Mouse (Mus musculus) olfactory bulb, adult 2 months (tissue): Measurements from ENCODE around the gene Lrp2bp. TPM values are rescaled to one million over a fixed set of nuclear protein-coding genes. Genes with fewer than 3 reads are reported as not detected.

Source experiments
- H3K27ac ChIP-seq: fragments of 200-500 bp; 2 replicates; pipeline ENCODE4 v1.5.1; 2012; ENCODE audit warnings: low read depth, low read length; ENCODE audit not compliant: insufficient read depth
- H3K4me1 ChIP-seq: fragments of 200-500 bp; 2 replicates; pipeline ENCODE4 v1.6.1; 2012; ENCODE audit warnings: low read length; ENCODE audit not compliant: control insufficient read depth, insufficient read depth
- H3K4me3 ChIP-seq: fragments of 200-500 bp; 2 replicates; pipeline ENCODE4 v1.5.1; 2012; ENCODE audit warnings: mild to moderate bottlenecking, low read depth, low read length, moderate library complexity; ENCODE audit not compliant: insufficient read depth
- CTCF ChIP-seq: fragments of 200-500 bp; IDR thresholded peaks from 2 replicates; pipeline ENCODE4 v1.5.1; 2012; ENCODE audit warnings: low read depth, mild to moderate bottlenecking, low read length, moderate library complexity; ENCODE audit not compliant: insufficient read depth
- POLR2A ChIP-seq: fragments of 200-500 bp; IDR thresholded peaks from 2 replicates; pipeline ENCODE4 v1.6.1; 2012; ENCODE audit warnings: mild to moderate bottlenecking, low read depth, low read length, moderate library complexity; ENCODE audit not compliant: insufficient read depth
- WGBS: fragments of 180-500 bp; shearing (Covaris S2); methylation state at CpG from one replicate; pipeline ENCODE4 v1.1.7; 2018; 5-methylcytosine and 5-hydroxymethylcytosine counted together
- polyA plus RNA-seq: library from polyadenylated mRNA; stranded (reverse); fragments of >200 nt; gene quantifications from 2 replicates; pipeline ENCODE4 v1.2.4, GENCODE M21; 2012; ENCODE audit warnings: low replicate concordance; ENCODE audit not compliant: missing spikeins, insufficient read depth, insufficient read length

Lrp2bp gene
- polyA plus RNA-seq: not detected in 2 replicates

DNA sequence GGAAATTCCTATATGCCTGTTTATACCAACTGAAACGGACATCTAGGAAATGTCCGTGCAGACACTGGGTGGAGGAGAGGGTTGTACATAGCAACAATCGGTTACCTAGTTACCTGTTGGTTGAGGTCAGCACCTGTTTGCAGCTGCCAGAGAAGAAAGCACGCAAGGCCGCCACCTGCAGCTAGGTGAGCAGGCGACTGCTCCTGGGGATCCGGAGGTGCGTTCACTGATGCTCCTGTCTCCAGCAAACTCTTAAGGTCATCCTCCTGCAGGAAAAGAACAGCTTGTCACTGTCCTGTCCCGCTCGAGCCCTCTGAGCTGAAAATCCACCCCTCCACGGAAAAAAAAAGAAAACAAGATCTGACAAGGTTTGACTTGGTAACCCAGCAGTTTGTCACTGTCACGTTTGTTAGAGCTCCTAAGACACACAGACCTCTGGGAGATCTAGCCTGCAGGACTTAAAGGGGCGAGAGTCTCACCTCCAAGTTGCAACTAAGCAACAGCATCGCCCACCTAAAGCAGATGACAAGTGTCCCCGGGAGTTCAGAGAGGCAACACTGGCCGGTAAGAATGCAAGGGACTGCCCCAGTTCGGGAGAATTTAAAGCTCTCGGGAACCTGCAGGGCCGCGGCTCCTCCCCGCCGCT lies at the start of gene Lrp2bp:
Gene Lrp2bp (plus strand): TSS at position 166 of the 646 bp plus-strand sequence.
- no peak for TF ChIP-seq CTCF
- no peak for TF ChIP-seq POLR2A
- H3K4me1 ChIP-seq: peaks cover 4% of the 10 kb centered on the region
- WGBS: 3% methylated on average over 22 of the region's 22 CpGs
- peak within 1 kb of the TSS; percentile 98 for H3K27ac ChIP-seq
- peak within 1 kb of the TSS; percentile 63 for H3K4me3 ChIP-seq

DNA sequence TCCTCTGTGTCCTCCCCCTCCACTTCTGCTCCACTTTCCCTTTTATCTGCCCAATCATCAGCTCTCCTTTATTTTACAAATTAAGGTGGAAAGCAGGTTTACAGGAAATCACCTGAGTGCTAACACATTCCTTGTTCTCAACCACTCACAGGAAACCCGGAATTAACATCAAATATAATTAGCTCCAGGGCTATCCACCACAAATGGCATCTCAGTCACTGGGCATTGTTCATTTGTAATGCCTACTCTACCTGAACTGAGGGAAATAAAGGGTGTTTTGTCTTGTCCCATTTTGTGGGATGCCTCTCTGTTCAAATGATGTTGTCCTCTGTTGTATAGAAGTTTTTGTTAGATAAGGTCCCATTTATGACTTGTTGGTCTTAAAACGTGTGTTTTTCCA lies 48.5 kb upstream of the Lrp2bp start:
- 35% methylated on average over 2 of the region's 2 CpGs for WGBS
- TF ChIP-seq POLR2A (no peak), CTCF (no peak)
- Histone ChIP-seq H3K4me3 (no peak overlapping the region), H3K27ac (no peak overlapping the region), H3K4me1 (no peaks in the 10 kb centered on the region)

DNA sequence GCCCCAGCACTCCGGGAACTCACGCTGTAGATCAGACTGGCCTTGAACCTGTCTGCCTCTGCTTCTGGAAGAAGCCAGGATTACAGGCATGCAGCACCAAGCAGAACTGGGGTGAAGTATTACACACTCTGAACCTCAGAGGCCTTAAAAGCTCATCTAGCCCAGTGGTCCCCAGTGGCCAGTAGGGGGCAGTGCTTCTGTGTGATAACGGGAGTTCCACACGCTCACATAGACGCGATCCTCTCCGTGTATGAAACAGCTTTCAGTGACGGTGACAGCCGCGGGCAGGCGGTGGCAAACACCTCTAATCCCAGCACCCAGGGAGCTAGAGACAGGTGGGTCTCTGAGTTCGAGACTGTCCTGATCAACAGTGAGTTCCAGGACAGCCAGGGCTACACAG lies 28.2 kb upstream of the Lrp2bp start:
- Histone ChIP-seq H3K27ac (no peak overlapping the region), H3K4me1 (no peaks in the 10 kb centered on the region), H3K4me3 (no peak overlapping the region)
- TF ChIP-seq POLR2A (no peak), CTCF (no peak)
- WGBS: 97% methylated on average over 12 of the region's 12 CpGs

DNA sequence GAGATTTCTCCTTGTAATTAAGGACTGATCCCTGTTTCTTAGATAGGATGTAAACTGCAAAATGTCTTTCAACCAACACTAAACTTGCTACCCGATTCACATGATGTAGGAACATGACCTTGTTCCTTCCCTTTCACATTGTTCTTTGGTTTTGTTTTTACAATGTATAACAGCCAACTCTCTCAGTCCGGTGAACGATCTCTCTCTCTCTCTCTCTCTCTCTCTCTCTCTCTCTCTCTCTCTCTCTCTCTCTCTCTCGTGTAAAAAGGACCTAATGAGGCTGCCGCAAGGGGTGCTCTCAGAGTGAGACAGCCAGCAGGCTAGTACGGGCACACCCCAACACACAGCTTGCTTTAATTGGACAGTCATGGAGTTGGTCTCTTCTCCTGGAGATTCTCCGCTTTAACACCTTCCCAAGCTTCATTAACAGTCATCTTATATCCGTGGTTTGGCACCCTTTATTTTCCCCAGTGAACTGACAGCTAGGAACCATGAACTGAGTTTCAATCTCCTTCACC lies 25.1 kb upstream of the Lrp2bp start:
- Histone ChIP-seq H3K4me1 (no peaks in the 10 kb centered on the region), H3K27ac (no peak overlapping the region), H3K4me3 (no peak overlapping the region)
- 44% methylated on average over 8 of the region's 8 CpGs for WGBS
- TF ChIP-seq CTCF: no peak
- TF ChIP-seq POLR2A: no peak

DNA sequence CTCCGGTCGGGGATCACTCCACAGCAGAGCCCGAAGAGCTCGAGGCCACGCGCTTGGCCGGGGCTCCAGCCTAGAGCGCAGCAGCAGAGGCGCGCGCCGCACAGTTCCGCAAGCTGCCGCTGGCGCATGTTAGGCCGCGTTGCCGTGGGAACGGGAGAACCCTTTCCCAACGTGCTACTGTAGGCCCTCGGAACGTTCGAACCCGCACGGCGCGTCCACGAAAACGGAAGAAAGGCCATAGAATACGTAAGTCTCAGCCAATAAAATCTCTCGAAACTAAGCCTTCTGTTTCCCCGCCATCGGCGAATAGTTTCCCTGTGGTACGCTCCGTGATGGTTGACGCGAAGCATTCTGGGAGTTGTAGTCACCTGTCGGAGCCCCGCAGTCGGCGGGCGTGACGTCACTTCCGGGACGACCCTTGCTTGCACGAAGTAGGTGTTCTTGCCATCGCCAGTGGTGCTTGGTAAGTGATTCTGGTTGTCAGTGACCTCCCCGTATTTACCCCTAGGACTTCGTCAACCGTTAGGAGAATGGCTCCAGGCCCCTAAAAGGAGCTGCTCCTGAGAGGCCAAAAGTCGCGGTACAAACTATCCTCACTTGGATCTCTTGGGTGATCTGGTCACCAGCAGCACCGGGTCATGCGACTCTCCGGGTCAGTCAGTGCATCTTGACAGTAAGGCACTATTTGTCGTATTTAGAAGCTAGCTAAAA lies 23.8 kb upstream of the Lrp2bp start, which contains the start of the genes 1700029J07Rik and Ufsp2:
Gene 1700029J07Rik (minus strand): TSS at position 127 of the 711 bp plus-strand sequence.
Gene Ufsp2 (plus strand): TSS at position 403 of the 711 bp plus-strand sequence.
- Histone ChIP-seq H3K27ac (peak within 1 kb of the TSS; percentile 47), H3K4me1 (no peaks in the 10 kb centered on the region), H3K4me3 (peak within 1 kb of the TSS; percentile 69)
- under 1% methylated on average over 57 of the region's 57 CpGs for WGBS
- TF ChIP-seq CTCF (no peak; the same call in 1 of the 2 replicates), POLR2A (peak; percentile 64; the same call in 1 of the 2 replicates)

DNA sequence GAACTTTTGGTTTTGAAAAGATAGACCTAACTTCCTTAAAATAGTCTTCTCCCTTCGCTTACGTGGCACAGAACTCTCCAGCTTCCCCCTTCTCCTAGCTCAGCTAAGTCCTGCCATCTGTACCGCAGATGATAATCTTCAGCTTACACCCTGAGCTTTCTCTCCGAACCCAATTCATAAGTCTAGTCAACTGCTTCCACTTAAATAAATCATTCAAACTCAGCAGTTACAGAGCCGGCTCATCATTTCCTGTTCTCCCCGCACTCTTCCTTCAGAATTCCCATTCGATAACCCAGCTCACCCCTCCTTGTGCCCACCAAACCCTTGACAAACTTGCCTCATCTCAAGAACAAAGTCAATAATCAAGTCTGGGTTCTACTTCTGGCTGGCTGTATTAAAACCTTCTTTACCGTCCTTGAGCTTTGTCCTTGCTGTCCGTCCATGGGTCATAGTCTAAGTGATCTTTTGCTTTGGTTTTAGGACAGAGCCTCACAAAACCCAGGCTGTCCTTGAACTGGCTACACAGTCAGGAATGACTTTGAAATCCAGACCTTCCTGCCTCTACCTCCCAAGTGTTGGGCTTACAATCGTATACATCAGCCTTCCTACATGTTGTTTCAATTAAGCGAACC lies 23.1 kb upstream of the Lrp2bp start:
- Histone ChIP-seq H3K27ac (0 out of 2 replicates have a peak overlapping the region, but pooled peaks have one; percentile 47), H3K4me1 (no peaks in the 10 kb centered on the region), H3K4me3 (peak overlapping the region; percentile 69)
- WGBS: 54% methylated on average over 11 of the region's 11 CpGs
- TF ChIP-seq POLR2A (no peak), CTCF (no peak)

DNA sequence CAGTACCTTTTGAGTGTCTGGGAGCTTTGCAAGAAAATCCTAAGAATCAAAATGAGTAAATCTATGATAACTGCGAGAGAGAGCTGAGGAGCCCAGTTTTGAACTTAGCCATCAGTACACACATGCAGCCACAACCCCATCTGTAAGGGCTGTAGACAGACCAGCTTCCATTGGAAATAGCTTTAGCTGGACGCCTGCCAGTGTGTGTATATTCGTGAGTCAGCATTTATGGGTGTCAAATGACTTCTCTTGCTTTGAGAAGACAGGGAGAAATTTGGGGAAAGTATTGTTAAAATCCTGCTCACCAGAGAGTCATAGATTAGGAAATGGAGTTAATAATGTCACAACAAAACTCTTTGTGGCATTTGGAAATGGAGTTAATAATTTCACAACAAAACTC lies 12.4 kb upstream of the Lrp2bp start:
- Histone ChIP-seq H3K27ac (no peak overlapping the region), H3K4me1 (no peaks in the 10 kb centered on the region), H3K4me3 (no peak overlapping the region)
- no peak for TF ChIP-seq POLR2A
- no peak for TF ChIP-seq CTCF
- 80% methylated on average over 3 of the region's 3 CpGs for WGBS

DNA sequence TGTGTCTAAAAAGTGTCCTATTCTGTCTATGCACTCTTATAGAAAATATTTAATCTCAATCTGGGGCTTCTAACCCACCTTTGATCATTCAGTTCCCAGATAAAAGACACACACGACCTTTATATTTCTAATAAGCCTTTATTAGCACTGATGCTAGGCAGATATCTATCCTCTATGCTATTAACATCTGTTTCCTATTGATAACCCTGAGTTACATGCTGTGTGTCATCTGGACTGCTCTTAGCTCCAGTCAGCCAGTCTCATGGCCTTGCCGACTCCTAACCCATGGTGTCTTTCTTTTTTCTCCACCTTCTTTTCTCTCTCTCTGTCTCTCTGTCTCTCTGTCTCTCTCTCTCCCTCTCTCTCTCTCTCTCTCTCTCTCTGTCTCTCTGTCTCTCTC lies 10.9 kb upstream of the Lrp2bp start:
- TF ChIP-seq CTCF: no peak
- no peak for TF ChIP-seq POLR2A
- Histone ChIP-seq H3K4me1 (no peaks in the 10 kb centered on the region), H3K27ac (no peak overlapping the region), H3K4me3 (no peak overlapping the region)
- 64% methylated on average over 2 of the region's 2 CpGs for WGBS
